Mouse (Mus musculus): Measurements from ENCODE around the gene Galntl6. TPM values are rescaled to one million over a fixed set of nuclear protein-coding genes. Genes with fewer than 3 reads are reported as not detected.
"Not testable (repeated sequence)": the region's sequence is repeated elsewhere in the genome, so short reads cannot be mapped to it uniquely, and the experiment has no call there.

Galntl6 gene
- polyA plus RNA-seq, 1 experiment from 2014 or later: 0.33 TPM

DNA sequence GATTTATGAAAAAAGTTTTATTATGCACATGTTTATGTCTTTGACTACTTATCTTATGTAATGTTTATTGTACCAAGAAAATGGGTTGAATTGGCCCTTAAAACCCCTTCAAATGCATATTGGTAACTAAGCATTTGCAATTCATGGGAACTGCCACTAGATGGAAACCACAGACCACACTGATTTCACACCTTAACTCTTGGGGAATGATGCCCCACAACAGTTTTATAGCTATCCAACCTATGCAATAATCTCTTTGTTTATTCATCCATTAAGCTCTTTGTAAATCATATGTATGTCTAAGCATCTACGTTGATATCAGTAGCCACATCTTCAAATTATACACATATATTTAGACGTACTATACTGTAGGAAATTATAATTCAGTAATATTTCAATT is 346.3 kb downstream of the Galntl6 start:
- Histone ChIP-seq H3K9ac (ENCODE audit: low read length) (no peak overlapping the region), H3K4me3 (ENCODE audit: low read depth, low read length) (no peak overlapping the region), H3K4me2 (no peak overlapping the region), H3K27ac (ENCODE audit: low read depth, low read length) (no peak overlapping the region), H3K36me3 (ENCODE audit: control insufficient read depth, insufficient read depth, low read length) (no peaks in the 10 kb centered on the region), H3K27me3 (ENCODE audit: control insufficient read depth, insufficient read depth, low read length) (no peaks in the 10 kb centered on the region), H3K9me3 (ENCODE audit: control insufficient read depth, low read length) (no peaks in the 10 kb centered on the region), H3K4me1 (ENCODE audit: control insufficient read depth, insufficient read depth, low read length) (no peaks in the 10 kb centered on the region)
- DNase-seq (ENCODE audit: low spot score, missing footprints) (peak; percentile 91), ATAC-seq (ENCODE audit: low FRiP score) (peak; percentile 44; the same call in 1 of the 2 replicates)
- WGBS: 58% methylated on average over 2 of the region's 2 CpGs

DNA sequence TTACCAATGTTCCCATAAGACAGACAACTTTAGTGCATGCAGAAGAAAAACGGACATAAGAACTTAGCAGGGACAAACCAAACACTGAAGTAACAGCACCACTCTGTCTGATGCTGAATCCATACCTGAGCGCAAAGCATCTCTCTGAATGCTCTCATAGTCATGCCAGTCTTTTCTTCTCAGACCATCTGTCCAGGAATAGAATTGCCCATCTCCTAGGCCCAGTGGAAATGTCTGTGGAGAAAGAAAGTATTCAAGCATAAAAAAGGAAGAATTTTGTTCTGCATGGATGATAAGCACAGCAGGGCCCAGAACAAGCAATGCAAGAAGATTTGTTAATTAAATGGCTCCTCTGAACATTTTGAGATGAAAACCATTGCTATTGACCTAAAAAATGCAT is 376.7 kb downstream of the Galntl6 start:
- no peak for ATAC-seq (ENCODE audit: low FRiP score)

DNA sequence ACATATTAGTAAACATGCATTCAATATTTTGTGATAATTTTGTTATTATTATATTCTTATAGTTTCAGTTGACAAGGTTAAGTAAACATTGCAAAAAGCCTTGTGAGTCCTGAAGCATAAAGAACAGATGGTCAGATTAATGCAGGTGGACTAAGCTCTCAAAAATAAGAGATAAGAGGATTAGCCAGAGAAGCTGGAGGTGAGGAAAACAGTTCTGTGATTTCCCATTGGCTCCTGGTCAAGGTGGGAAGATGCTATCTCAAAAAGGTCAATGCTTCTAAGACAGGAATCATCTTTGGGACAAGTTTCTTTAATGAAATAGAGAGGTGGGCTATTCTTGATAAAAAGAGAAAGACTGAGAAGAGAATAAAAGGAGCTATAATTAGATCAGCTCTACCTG is 377.8 kb downstream of the Galntl6 start:
- Histone ChIP-seq H3K4me3 (ENCODE audit: low read depth, low read length) (no peak overlapping the region), H3K9me3 (ENCODE audit: control insufficient read depth, low read length) (no peaks in the 10 kb centered on the region)
- ATAC-seq (ENCODE audit: low FRiP score): no peak

More for the DNA sequence above, 376.7 kb downstream of the Galntl6 start:
- 92% methylated on average over 2 of the region's 2 CpGs for WGBS
- H3K9ac ChIP-seq (ENCODE audit: low read length): no peak overlapping the region
- H3K4me3 ChIP-seq (ENCODE audit: low read depth, low read length): no peak overlapping the region
- H3K4me2 ChIP-seq: no peak overlapping the region
- H3K27ac ChIP-seq (ENCODE audit: low read depth, low read length): no peak overlapping the region
- H3K36me3 ChIP-seq (ENCODE audit: control insufficient read depth, insufficient read depth, low read length): no peaks in the 10 kb centered on the region
- no peak for DNase-seq (ENCODE audit: low spot score, missing footprints)
- H3K4me1 ChIP-seq (ENCODE audit: control insufficient read depth, insufficient read depth, low read length): no peaks in the 10 kb centered on the region
- H3K9me3 ChIP-seq (ENCODE audit: control insufficient read depth, low read length): no peaks in the 10 kb centered on the region
- H3K27me3 ChIP-seq (ENCODE audit: control insufficient read depth, insufficient read depth, low read length): no peaks in the 10 kb centered on the region

DNA sequence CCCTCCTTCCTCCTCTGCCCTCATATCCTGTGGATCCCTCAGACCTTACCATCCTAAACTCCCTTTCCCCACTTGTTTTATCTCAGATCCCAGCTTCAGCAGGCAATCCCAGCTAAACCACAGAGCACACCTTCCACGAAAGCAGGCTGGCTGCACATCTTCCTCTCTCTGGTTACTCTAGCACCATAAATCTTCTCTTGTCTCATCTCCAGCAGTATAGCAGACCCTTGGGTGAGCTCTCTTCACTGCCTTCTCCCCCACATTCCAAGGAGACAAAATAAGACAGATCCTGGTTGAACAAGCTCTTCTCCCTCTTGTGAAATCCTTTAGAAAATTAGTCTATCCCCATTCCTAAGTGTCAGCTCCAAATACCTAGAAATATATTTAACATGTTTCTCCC is 389.0 kb downstream of the Galntl6 start:
- no peak for ATAC-seq (ENCODE audit: low FRiP score)

More for the DNA sequence above, 377.8 kb downstream of the Galntl6 start:
- no peak overlapping the region for H3K9ac ChIP-seq (ENCODE audit: low read length)
- no peaks in the 10 kb centered on the region for H3K27me3 ChIP-seq (ENCODE audit: control insufficient read depth, insufficient read depth, low read length)
- no peak for DNase-seq (ENCODE audit: low spot score, missing footprints)
- no peaks in the 10 kb centered on the region for H3K4me1 ChIP-seq (ENCODE audit: control insufficient read depth, insufficient read depth, low read length)
- no peak overlapping the region for H3K4me2 ChIP-seq
- H3K36me3 ChIP-seq (ENCODE audit: control insufficient read depth, insufficient read depth, low read length): no peaks in the 10 kb centered on the region
- H3K27ac ChIP-seq (ENCODE audit: low read depth, low read length): no peak overlapping the region

DNA sequence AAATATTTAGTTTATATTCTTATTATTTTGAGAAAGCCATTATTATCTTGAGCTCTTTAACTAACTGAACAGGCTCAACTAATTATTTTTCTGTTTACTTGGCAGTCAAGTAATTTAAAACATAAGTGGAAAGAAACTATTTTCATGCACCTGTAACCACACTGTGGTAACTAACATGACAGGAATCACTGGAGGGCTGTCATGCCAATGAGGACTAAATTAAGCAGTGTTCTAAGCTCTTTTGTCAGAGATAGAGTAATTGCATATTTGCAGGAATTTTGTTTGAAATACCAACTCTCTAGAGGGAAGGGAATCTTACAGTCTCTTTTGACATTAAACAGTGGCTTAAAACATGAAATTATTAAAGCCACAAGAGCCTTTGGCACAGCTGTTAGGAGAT is 390.5 kb downstream of the Galntl6 start:
- Histone ChIP-seq H3K27ac (ENCODE audit: low read depth, low read length) (no peak overlapping the region), H3K9ac (ENCODE audit: low read length) (no peak overlapping the region), H3K4me3 (ENCODE audit: low read depth, low read length) (no peak overlapping the region), H3K36me3 (ENCODE audit: control insufficient read depth, insufficient read depth, low read length) (no peaks in the 10 kb centered on the region), H3K9me3 (ENCODE audit: control insufficient read depth, low read length) (no peaks in the 10 kb centered on the region), H3K4me1 (ENCODE audit: control insufficient read depth, insufficient read depth, low read length) (no peaks in the 10 kb centered on the region), H3K4me2 (no peak overlapping the region), H3K27me3 (ENCODE audit: control insufficient read depth, insufficient read depth, low read length) (no peaks in the 10 kb centered on the region)
- DNase-seq (ENCODE audit: low spot score, missing footprints) (no peak), ATAC-seq (ENCODE audit: low FRiP score) (no peak)

More for the DNA sequence above, 389.0 kb downstream of the Galntl6 start:
- Histone ChIP-seq H3K4me1 (ENCODE audit: control insufficient read depth, insufficient read depth, low read length) (no peaks in the 10 kb centered on the region), H3K36me3 (ENCODE audit: control insufficient read depth, insufficient read depth, low read length) (no peaks in the 10 kb centered on the region), H3K27me3 (ENCODE audit: control insufficient read depth, insufficient read depth, low read length) (no peaks in the 10 kb centered on the region), H3K4me2 (no peak overlapping the region), H3K27ac (ENCODE audit: low read depth, low read length) (no peak overlapping the region), H3K9ac (ENCODE audit: low read length) (no peak overlapping the region), H3K4me3 (ENCODE audit: low read depth, low read length) (no peak overlapping the region), H3K9me3 (ENCODE audit: control insufficient read depth, low read length) (no peaks in the 10 kb centered on the region)
- WGBS: 42% methylated on average over 1 of the region's 1 CpGs
- DNase-seq (ENCODE audit: low spot score, missing footprints): no peak

DNA sequence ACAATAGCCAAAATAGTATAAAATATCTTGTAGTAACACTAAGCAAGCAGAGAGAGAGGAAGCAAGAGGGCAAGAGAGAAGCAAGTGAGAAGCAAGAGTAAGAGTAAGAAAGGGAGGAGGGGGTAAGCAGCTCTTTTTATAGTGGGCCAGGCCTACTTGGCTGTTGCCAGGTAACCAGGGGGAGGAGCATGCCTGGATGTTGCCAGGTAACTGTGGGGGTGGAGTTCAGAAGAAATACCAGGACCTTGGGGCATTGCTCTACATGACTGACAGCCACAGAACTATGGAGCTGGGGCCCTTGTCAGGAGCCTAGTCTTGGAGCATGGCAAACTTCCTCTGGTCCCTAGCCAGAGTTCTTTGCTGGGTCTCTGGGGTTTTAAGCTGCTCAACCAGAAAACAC is 401.9 kb downstream of the Galntl6 start:
- H3K4me2 ChIP-seq: no peak overlapping the region
- no peaks in the 10 kb centered on the region for H3K4me1 ChIP-seq (ENCODE audit: control insufficient read depth, insufficient read depth, low read length)
- no peak overlapping the region for H3K9ac ChIP-seq (ENCODE audit: low read length)
- peak; percentile 81 for DNase-seq (ENCODE audit: low spot score, missing footprints)
- H3K36me3 ChIP-seq (ENCODE audit: control insufficient read depth, insufficient read depth, low read length): no peaks in the 10 kb centered on the region
- ATAC-seq (ENCODE audit: low FRiP score): no peak
- no peak overlapping the region for H3K27ac ChIP-seq (ENCODE audit: low read depth, low read length)
- H3K27me3 ChIP-seq (ENCODE audit: control insufficient read depth, insufficient read depth, low read length): no peaks in the 10 kb centered on the region
- no peaks in the 10 kb centered on the region for H3K9me3 ChIP-seq (ENCODE audit: control insufficient read depth, low read length)
- H3K4me3 ChIP-seq (ENCODE audit: low read depth, low read length): no peak overlapping the region

DNA sequence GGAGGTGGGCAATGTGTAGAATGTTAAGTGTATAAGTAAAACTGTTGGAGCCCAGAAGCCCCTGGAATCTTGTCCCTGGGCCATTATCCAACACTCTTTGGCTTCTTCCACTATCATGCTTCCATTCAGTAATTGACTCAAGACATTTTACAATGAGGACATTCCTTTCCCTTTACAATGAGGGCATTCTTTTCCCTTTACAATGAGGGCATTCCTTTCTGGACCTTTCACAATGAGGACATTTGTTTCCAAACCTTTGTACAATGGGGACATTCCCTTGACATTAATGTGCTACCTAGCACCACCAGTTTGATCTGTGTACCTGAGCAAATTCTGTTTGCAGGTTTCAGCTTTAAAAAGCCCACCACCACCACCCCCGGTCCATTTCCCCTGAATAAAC is 403.4 kb downstream of the Galntl6 start:
- H3K4me1 ChIP-seq (ENCODE audit: control insufficient read depth, insufficient read depth, low read length): no peaks in the 10 kb centered on the region
- H3K9me3 ChIP-seq (ENCODE audit: control insufficient read depth, low read length): no peaks in the 10 kb centered on the region
- DNase-seq (ENCODE audit: low spot score, missing footprints) (no peak), ATAC-seq (ENCODE audit: low FRiP score) (no peak)
- H3K27ac ChIP-seq (ENCODE audit: low read depth, low read length): no peak overlapping the region
- H3K4me3 ChIP-seq (ENCODE audit: low read depth, low read length): no peak overlapping the region
- WGBS: 53% methylated on average over 1 of the region's 1 CpGs
- no peak overlapping the region for H3K4me2 ChIP-seq
- no peak overlapping the region for H3K9ac ChIP-seq (ENCODE audit: low read length)
- H3K36me3 ChIP-seq (ENCODE audit: control insufficient read depth, insufficient read depth, low read length): no peaks in the 10 kb centered on the region
- H3K27me3 ChIP-seq (ENCODE audit: control insufficient read depth, insufficient read depth, low read length): no peaks in the 10 kb centered on the region

DNA sequence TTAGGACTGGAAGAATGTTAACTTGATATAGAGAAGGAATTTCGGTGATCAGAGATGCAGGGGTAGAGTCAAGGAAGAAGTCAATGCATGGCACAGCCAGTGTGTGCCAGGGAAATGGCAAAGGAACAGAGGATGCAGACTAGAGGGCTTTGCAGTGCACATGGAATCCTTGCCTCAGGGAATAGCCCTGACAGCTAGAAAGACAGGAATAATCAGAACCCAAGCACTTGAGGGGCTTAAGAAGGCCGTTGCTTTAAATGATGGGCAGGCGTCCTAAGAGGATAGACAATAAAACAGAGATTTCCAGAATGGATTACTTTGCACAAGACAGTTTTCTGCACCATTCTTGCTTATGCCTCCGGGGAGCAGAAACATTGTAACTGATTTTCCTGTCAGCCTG is 425.3 kb downstream of the Galntl6 start:
- no peaks in the 10 kb centered on the region for H3K9me3 ChIP-seq (ENCODE audit: control insufficient read depth, low read length)
- no peaks in the 10 kb centered on the region for H3K27me3 ChIP-seq (ENCODE audit: control insufficient read depth, insufficient read depth, low read length)
- H3K27ac ChIP-seq (ENCODE audit: low read depth, low read length): no peak overlapping the region
- no peak overlapping the region for H3K4me3 ChIP-seq (ENCODE audit: low read depth, low read length)
- H3K4me2 ChIP-seq: no peak overlapping the region
- H3K36me3 ChIP-seq (ENCODE audit: control insufficient read depth, insufficient read depth, low read length): no peaks in the 10 kb centered on the region
- ATAC-seq (ENCODE audit: low FRiP score): 0 out of 2 replicates have a peak, but pooled peaks have one; percentile 22
- 70% methylated on average over 4 of the region's 4 CpGs for WGBS
- DNase-seq (ENCODE audit: low spot score, missing footprints): no peak
- H3K9ac ChIP-seq (ENCODE audit: low read length): no peak overlapping the region
- H3K4me1 ChIP-seq (ENCODE audit: control insufficient read depth, insufficient read depth, low read length): no peaks in the 10 kb centered on the region

DNA sequence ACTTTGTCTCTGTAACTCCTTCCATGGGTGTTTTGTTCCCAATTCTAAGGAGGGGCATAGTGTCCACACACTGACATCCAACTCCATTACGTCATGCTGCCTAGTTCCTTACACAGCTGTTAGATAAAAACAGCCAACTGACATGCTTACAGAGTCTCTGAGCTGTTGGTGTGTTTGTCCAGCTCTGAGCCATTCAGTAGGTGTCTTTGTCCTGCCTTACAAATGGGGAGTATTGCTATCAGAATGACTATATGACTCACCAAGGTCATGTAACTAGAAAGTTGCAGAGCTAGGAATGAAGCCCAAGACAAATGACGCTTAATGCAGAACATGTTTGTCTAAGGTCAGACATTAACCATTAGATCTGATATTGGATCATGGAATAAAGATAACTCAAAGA is 449.1 kb downstream of the Galntl6 start:
- ATAC-seq (ENCODE audit: low FRiP score); H3K4me2 ChIP-seq; H3K27ac ChIP-seq (ENCODE audit: low read depth, low read length); H3K27me3 ChIP-seq (ENCODE audit: control insufficient read depth, insufficient read depth, low read length); H3K36me3 ChIP-seq (ENCODE audit: control insufficient read depth, insufficient read depth, low read length); H3K9ac ChIP-seq (ENCODE audit: low read length); DNase-seq (ENCODE audit: low spot score, missing footprints); H3K4me1 ChIP-seq (ENCODE audit: control insufficient read depth, insufficient read depth, low read length); H3K4me3 ChIP-seq (ENCODE audit: low read depth, low read length); H3K9me3 ChIP-seq (ENCODE audit: control insufficient read depth, low read length): not testable (repeated sequence)
- 94% methylated on average over 2 of the region's 2 CpGs for WGBS

DNA sequence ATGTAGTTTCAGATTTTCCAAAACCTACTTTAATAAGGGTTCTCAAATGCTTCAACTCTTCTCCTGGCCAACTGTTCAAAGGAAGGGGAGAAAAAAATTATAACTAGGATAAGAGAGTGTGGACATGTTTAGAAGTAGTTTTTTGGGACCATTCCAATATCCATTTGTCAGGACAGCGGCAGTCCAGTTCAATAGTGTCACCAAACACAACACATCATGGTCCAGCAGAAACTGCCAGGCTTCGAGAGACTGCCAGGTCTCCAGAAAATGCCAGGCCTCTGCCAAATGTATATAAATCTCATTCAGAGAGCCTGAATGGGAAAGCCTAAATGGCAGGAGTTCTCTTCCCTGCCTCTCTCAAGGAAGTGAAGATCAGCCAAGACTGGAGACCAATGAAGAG is 469.7 kb downstream of the Galntl6 start:
- Histone ChIP-seq H3K9ac (ENCODE audit: low read length) (no peak overlapping the region), H3K27me3 (ENCODE audit: control insufficient read depth, insufficient read depth, low read length) (no peaks in the 10 kb centered on the region), H3K27ac (ENCODE audit: low read depth, low read length) (no peak overlapping the region), H3K36me3 (ENCODE audit: control insufficient read depth, insufficient read depth, low read length) (no peaks in the 10 kb centered on the region), H3K9me3 (ENCODE audit: control insufficient read depth, low read length) (no peaks in the 10 kb centered on the region), H3K4me3 (ENCODE audit: low read depth, low read length) (no peak overlapping the region), H3K4me2 (no peak overlapping the region), H3K4me1 (ENCODE audit: control insufficient read depth, insufficient read depth, low read length) (no peaks in the 10 kb centered on the region)
- WGBS: 91% methylated on average over 2 of the region's 2 CpGs
- DNase-seq (ENCODE audit: low spot score, missing footprints) (no peak), ATAC-seq (ENCODE audit: low FRiP score) (no peak)
